Mouse (Mus musculus) liver, embryonic 14.5 days (tissue): ENCODE measurements around the gene Wnt7b.

Experiments used
- CTCF ChIP-seq: IDR thresholded peaks from 2 replicates; pipeline ENCODE4 v1.5.1; 2016; ENCODE audit warnings: antibody characterized with exemption, low read depth, control low read depth
- EP300 ChIP-seq: IDR thresholded peaks from 2 replicates; pipeline ENCODE4 v1.6.1; 2016; ENCODE audit warnings: antibody characterized with exemption, low read depth

- TF ChIP-seq CTCF = no peak
- TF ChIP-seq EP300 = no peak
Observed at GRCm38 (mm10) chr15:85580483-85580882, 1.8 kb downstream of the Wnt7b start.
